Mouse (Mus musculus) forelimb bud, embryonic 11.5 days (tissue): ENCODE measurements at regions not wholly inside any gene's neighbourhood (a gene's known extent, or its start where the extent isn't known, plus 50 kb on each side); places are given as distances from the start of the nearest gene placed in this dataset.

ENCODE experiments used
- DNase-seq: peaks from one replicate; pipeline ENCODE4 v3.0.0-alpha.2; 2012; ENCODE audit warnings: low read depth, low spot score

DNA sequence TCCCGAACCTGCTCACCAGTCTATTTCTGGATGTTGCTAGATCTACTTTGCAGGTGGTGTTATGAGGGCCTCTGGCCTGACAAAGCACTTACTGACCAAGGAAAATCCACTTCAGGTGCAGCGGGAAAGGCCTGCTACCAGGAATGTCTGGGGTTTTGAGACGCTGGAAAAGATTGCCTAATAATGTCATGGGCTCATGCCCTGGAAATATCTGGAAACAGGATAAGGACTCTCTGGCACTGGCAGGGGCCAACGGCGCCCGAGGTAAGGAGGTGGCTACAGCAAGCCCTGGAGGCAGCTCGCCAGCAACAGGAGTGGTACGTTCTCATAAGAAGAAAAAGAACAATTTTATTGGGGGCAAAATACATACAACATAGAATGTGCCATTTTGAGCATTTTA, 94.7 kb downstream of the Zfp36l1 start:
- no peak for DNase-seq

DNA sequence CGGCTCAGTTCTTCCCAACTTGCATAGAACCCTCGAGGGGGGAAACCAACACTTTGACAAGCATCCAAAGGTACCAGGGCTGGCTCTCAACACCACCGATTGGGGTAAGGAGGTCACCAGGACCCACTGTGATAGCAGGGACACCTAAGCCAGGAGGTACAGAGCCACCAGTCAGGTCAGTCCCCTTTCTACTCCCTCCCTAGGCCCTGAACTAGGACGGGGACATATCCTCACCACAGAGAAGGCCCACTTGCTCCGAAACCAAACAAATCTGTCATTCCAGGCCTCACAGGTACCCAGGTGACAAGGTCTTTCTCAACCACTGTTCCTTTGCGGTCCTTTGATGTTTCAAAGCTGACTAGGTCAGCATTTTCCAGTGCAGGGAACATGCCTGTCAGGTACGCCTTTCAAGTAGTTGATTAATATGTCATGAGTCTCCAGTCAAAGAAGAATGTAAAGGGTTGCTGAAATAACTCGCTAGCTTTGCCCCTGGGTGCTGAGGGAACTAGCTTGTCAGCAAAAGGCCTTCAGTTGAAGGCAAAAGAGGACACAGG, 95.4 kb downstream of the Zfp36l1 start:
- peak; percentile 17 for DNase-seq

DNA sequence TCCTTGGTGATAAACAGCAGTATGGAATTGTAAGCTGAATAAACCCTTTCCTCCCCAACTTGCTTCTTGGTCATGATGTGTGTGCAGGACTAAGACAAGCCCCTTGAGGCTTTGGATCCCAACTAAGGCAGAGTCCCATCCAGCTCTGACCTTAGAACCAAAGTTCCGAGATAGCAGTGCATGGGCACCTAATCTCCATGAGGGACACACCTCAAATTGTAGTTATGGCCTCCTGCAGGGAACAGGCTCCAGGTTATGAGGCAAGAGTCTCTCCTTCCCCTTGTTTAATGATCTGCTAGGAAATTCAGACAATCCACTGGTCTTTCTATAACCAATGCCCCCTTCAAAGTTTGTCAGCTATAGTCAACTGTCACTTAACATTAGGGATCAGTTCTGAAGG, 96.9 kb downstream of the Zfp36l1 start:
- no peak for DNase-seq

DNA sequence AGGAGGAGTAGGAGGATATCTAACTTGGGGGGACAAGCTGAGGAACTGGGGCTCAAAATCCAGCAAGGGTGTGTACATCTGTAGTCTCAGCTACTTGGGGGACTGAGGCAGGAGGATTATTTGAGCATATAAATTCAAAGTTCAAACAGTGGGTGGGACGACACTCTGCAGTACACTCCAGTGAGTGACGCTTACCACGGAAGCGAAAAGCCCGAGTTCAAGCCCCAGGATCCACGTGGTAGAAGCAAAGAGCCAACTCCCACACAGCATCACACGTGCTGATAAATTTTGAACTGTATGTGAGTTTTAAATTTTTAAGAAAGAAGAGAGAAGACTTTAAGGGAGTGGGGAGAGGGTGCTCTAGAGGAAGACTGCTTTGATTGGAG, 98.2 kb downstream of the Zfp36l1 start:
- no peak for DNase-seq

DNA sequence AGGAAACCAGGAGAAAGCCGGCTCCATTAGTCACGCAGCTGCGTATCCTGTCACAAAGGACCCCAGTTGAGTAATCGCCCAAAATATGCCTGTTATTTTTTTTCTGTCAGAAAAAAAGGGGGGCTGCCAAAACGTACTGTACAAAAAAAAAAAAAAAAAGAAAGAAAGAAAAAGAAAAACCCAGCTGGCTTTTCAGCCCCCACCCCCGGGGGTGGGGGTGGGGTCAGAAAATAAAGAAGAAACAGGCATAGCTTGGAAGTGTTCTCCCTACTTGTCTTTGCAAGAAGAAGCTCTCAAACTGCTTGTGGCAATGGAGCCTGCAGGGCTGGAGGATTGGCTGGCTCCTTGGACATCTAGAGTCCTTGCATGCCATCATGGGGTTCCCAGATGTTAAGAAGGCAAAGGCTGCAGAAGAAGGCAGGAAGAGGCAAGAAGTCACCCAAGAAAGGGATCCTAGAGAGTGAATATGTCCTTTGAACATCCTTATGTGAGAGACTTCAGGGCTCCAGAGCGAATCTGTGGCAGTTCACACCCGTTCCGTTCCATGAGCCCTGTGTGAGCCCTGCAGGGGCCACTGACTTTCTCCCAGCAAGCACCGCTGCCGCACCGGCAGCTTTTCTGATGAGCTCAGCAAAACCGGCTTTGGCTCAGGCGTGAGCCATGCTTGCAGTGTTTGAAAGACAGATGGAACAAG, 98.8 kb downstream of the Zfp36l1 start:
- no peak for DNase-seq

DNA sequence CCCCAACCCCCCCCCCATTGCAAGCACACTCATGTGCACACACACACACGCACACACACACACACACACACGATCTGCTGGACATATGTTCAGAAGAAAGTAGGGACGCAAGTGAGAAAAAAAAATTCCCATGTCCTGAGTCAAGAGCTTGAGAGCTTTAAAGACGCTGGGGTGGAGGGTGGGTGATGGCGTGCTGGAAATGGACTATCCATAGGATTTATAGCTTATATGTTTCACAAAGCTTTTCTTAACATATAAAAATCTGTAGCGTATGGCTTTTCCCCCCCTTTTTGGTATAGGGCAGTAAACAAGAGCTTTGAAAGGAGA, 99.3 kb downstream of the Zfp36l1 start:
- DNase-seq = no peak

DNA sequence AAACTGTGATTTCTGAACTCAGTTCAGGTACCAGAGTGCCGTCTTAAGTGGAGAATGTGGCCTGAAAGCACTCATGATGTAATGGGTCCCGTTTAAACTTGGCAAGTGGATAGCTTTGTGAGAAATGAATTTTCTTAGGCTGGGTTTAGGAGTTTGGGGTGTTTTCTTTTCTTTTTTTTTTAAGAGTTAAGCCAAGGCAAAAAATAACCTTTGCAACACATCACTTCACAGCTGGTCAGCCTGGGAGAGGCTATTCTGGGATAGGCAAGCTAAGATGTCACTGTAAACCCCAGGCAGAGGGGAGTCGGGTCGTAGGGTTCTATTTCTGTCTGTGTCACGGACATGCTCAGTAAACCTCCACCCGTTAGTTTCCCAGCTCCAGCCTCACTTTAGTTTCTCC, 100.9 kb downstream of the Zfp36l1 start:
- DNase-seq = no peak

DNA sequence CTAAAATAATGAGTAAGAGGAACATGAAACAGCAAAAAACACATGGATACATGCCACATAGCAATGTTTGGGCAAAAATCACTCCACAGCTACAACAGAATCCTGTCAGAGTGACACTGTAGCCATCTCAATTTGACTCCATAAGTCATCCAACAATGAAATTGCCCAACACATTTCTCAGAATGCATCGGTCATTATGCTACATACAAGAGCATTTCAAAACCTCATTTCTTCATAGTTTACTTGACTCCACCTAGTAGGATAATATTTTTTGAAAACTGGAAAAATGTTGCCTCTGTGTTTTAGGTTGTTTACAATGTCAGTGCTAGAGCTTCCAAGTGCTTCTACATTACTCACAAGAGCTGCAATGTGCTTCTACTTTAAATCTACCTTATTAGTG, 101.9 kb downstream of the Zfp36l1 start:
- DNase-seq = no peak

DNA sequence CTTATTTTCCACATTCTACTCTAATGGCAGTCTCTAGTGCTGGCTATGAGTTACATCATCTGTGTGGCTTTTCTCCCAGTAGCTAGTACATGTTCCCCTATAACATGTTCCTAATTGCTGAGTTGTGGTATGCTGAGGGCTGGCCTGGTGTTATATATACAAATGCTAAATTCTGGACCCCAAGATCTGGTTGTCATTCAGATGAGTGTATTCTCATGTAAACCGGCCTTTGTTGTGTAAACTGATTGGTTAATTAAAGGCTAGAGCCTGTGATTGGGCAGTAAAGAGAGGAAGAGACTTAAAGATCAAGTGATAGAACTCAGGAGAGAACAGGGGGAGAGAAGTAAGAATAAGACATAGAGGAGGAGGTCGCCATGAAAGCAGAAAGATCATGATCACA, 102.6 kb downstream of the Zfp36l1 start:
- no peak for DNase-seq

DNA sequence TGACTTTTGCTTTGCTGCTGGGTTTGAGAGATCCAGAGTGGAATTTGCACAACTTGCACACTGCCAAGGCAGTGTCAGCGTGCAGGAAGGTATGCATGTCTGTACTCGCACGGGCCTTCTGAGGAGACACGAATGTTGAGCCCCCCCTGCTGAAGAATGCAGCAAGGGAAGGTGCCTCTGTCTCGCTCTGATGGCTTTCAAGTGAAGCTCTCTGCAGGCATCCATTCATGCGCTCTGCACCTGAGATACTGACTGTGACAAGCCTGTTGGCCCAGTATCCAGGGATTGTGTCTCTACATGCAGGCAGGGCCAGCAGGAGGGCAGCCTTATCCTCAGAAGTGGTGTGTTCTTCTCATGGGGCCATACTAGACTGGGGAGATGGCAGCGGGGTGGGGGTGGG, 105.0 kb downstream of the Zfp36l1 start:
- DNase-seq = no peak

DNA sequence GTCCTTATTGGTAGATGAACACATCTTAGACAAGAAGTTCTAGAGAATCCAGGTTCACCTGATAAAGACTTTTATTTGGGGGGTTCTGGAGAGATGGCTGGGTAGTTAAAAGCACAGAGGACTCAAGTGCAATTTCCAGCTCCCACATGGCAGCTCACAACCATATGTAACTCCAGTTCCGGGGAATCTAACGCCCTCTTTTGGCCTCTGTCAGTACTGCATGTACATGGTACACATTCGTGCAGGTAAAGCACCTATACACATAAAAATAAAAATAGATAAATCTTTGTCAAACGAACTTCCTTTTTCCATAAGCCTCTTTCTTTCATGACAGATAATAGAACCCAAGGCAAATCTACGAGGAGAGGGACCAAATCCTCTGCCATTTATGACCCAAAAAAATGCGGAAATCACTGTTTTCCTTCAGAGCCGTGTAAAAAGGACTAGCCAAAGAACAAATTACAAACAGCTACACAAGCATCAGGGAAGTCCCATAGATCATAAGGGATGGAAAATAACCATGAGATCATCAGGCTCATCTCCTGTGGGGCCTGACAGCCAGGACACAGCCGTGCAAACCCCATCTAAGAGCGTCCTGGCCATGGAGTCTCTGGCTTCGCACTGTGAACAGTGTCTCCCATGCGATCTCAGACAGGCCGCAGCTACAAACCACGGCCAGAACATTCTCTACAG, 107.4 kb downstream of the Zfp36l1 start:
- no peak for DNase-seq

DNA sequence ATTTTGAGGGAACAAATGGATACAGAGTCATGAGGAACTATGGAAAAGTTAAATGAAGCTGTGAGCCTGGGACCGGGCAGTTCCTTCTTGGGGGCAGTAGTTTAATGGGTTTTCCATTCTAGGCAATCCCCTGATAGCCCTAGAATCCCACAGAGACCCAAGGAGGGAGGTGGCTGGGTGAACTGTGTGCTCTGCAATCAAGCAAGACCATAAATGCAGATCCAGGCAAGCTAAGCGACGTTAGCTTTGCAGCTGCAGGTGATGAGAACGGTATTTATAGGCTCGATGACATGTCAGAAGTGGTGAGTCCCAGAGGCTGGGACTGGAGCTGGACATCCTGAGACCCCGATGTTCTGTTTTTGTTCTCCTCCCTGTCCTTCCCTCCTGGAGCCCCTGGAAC, 108.2 kb downstream of the Zfp36l1 start:
- no peak for DNase-seq

DNA sequence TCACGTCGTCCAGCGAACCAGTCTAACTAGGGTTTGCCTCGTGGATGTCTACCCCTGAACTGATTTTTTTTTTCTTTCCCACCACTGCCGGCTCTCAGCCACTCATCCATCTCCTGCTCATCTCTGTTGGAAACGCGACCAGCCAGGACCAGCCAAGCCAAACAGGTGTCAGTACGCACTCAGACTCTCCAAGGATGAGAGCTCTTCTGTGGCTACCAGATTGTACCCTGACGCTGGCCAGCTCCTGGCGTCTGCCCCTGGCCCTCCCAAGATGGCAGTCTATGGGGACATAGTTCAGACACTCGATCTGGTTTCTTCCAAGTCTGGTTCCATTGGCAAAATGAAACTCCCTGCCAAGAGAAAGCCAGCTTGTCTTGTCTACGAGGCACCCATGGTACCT, 109.3 kb downstream of the Zfp36l1 start:
- no peak for DNase-seq

DNA sequence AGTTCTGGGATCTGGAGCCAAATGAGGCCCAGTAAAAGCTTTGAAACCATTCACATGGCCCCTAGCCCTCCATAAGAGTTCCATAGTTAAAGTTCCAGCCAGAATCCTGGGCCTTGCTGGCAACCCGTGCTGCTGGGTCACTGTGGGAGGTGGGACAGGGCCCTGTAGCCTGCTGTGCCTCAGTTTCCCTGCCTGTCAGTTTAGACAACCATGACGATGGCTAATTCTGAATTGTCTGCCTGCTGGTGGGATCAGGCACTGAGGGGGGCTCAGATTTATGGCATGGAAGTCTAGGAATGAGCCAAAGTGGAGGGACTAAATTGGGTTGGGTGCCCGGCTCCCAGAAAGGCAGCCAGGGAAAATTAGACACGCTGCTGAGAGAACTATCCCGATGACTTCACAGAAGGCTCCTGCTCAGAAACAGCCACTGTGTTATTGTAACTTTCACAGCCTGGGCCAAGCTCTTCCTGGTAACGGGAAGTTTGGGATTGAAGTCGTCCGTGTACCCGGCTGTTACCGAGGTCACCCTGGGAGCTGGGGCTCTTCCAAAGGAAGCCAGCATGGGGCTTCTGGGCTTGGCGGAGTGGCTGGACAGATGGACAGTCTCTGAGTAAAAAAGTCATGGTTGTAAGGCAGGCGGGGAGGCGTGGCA, 110.2 kb downstream of the Zfp36l1 start:
- no peak for DNase-seq

DNA sequence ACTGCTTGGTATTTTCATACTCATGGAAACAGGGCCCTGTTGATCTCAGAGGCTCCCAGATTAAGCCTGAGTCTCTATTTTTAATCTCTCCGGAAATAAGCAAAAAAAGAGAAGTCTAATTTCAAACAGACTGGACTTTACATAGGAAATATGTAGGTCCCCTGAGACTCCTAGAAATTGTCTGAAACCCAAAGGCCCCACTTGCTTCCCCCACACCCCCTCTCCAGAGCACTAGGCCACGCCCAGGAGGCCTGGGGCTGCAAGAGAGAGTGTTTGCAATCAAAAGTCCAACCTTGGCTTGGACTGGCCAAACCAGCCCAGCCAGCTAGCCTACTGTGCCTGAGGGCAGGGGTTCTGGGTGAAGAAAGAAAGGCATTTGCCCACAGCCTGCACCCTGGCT, 111.0 kb downstream of the Zfp36l1 start:
- DNase-seq = no peak

DNA sequence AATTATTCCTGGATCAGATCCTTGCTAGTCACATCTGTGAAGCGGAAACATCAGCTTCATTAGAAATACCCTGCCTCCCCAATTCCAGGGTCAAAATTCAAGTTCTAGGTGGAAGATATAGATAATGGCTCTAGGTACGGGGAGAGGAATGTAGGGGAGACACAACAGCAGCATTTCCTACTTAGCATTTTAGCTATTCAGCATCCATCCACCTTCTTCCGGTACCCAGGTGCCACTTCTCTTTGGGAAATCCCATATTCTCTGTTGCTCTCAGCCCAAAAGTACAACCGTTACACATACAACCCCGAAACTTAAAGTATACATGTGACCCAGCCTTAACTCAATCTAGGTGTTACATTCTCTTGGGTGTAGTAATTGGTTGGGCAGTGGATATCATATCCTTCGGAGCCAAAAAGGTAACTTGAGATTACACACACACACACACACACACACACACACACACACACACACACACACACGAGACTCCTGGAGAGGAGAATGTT, 112.9 kb downstream of the Zfp36l1 start:
- DNase-seq = no peak

DNA sequence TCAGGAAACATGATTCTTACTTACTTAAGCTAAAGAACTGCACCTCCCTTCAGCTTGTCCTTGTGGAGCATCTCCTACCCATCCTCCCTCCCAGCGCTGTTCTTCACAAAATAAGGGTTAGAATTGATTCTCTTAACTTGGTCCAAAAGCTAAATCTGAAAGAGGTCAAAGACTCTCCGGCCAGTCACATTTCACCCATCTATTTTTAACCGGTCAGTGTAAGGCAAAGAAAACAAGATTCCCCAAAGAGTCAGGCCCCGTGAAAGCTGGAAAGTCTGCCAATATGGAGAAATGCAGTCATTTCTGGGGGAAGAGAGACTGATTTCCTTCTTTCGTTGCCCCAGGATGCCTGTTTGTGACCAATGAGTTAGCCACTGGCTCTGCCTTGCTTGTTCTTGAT, 114.0 kb downstream of the Zfp36l1 start:
- DNase-seq = no peak

DNA sequence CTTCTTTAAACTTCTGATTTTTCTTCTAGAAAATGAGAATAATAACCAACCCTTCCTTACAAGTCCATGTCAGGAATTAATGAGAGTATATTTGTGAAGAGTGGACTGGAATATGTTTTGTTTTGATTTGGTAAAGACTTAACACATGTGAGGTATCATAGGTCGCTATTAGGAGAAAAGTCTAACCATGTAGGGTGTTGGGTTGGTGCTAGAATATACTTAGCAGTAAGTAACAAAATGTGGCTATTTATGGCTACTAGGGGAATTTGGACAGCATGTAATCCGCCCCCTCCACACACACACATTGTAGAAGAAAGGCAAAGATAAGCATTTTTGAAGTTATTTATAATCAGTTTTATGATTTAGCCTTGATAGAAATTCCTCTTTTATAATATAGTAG, 114.5 kb downstream of the Zfp36l1 start:
- no peak for DNase-seq

DNA sequence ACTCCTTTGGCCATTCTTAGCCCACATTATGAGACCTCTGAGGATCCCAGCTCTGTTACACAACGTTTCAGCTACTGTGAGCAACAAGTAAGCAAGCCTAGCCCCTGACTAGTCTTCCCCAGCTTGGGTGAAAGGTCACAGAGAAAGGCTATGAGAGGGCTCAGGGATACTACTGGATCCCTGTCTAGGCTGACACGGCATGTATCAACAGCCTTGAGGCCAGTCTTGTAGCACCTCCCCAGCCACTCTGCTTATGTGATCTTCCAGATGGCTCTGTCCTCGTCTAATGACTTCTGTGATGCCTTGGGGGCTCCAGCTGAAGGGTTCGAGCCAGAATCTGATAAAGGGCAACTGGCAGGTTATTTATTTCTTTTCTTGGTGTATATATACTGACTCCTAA, 115.6 kb downstream of the Zfp36l1 start:
- no peak for DNase-seq

DNA sequence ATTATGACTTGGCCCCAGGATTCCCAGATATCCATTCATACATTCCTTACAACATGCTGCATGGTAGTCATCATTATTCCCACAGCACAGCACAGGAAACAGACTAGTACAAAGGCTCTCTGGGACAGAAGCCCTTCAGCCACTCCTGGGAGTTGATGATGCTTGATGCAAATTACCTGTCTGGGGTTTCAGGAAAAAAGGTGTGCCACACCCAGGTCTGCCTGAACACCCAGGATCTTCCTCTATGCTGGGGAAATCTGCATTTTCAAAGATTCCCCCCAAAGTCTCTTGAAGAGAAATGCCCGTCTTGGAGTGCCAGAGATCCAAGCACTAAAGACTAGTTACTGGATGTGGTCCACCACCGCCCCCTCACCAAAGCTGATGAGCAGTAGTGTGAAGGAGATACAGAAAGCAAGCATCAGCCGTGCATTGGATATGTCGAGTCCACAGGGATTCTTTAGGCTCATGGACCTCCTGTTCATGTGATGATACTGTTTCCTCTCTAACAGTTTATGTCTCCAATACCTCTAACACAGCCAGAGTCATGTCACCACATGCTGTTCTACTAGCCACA, 117.2 kb downstream of the Zfp36l1 start:
- no peak for DNase-seq

DNA sequence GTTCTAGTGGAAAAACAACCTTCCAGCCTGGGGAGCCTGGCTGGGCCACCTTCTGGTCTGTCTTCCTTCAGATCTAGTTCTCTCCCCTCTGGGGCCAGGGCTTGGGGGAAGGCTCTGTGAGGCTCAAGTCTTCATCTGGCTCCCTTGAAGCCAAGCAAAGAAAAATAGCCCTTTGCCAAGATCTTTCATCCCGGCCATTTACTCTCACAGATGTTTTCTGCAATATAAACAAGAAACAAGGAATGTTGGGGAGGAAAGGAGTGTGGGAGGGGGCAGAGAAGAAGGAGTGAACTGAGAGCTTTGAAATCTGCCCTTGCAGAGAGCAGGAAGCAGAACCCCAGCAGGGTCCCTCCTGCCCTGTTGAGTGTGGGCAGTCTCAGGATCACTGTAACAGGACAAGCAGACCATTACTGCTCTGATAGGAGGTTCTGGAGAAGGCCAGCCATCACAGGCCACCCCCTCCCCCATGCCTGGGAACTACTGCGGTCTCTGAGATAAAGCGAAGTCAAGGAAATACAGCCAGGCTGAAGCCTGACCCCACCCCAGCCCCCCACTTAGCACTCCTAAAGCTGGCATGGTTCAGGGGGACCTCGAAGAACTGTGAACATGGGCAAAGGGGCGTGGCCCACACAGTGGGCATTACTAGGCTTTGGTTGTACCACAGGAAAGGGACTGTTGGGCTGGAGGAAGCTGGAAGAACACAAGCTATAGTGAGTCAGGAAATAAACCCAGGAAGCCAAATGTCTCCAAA, 118.8 kb downstream of the Zfp36l1 start:
- no peak for DNase-seq

DNA sequence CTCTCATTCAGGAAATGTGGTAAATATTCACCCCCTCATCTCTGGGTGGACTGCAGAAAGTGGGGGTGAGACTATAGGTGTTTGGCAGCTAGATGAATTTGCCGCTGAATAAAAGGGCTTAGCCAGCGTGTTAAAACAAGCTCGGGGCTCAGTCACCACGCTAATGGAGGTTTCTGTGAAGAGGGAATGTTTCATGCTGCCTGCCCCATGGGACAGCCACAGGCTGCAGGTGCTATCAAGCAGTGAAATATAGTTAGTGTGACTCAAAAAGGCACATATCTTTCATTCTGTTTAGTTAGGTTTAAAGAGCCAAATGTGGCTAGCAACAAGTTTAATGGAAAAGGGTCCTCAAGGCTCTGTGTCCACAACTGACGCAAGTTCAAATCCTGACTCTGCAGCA, 121.5 kb downstream of the Zfp36l1 start:
- DNase-seq = no peak
